Mouse (Mus musculus) spleen, postnatal 14 days (tissue): ENCODE data around the gene Hmgcl.

ENCODE experiments used
- DNase-seq, 2 experiments: peaks; one replicate each; pipeline ENCODE4 v3.0.0; 2021 to 2022; ENCODE audit warnings: low spot score in 2 of 2

The Hmgcl gene

GRCm38 (mm10) chr4:135926861-135927260 lies 19.4 kb upstream of the Hmgcl start:
- DNase-seq, result no peak

GRCm38 (mm10) chr4:135928376-135928775 lies 17.9 kb upstream of the Hmgcl start:
- DNase-seq, result no peak

GRCm38 (mm10) chr4:135929405-135929804 lies 16.8 kb upstream of the Hmgcl start:
- DNase-seq, result no peak

- no peak for DNase-seq
These were observed 16.4 kb upstream of the Hmgcl start for GRCm38 (mm10) chr4:135929828-135930227.

GRCm38 (mm10) chr4:135930239-135930638 lies 16.0 kb upstream of the Hmgcl start:
- DNase-seq, result no peak

GRCm38 (mm10) chr4:135931832-135932231 lies 14.4 kb upstream of the Hmgcl start:
- no peak for DNase-seq

GRCm38 (mm10) chr4:135934708-135935500 lies 11.3 kb upstream of the Hmgcl start:
- no peak for DNase-seq

- no peak for DNase-seq
These were observed 10.7 kb upstream of the Hmgcl start for GRCm38 (mm10) chr4:135935502-135935901.

GRCm38 (mm10) chr4:135938858-135939257 lies 7.4 kb upstream of the Hmgcl start:
- no peak for DNase-seq

GRCm38 (mm10) chr4:135941026-135941425 lies 5.2 kb upstream of the Hmgcl start:
- peak in 1 of 2 experiments; percentile 37 for DNase-seq

- no peak for DNase-seq
These were observed 4.1 kb upstream of the Hmgcl start for GRCm38 (mm10) chr4:135942193-135942592.

- DNase-seq, result no peak
These were observed 2.9 kb upstream of the Hmgcl start for GRCm38 (mm10) chr4:135943389-135943788.

GRCm38 (mm10) chr4:135945706-135946105 lies 542 bp upstream of the Hmgcl start:
- DNase-seq, result no peak

- no peak for DNase-seq
These were observed 532 bp downstream of the Hmgcl start for GRCm38 (mm10) chr4:135946659-135947301.

- no peak for DNase-seq
These were observed 1.9 kb downstream of the Hmgcl start for GRCm38 (mm10) chr4:135948142-135948541.

- DNase-seq, result no peak
These were observed 3.2 kb downstream of the Hmgcl start for GRCm38 (mm10) chr4:135949475-135949874.

- DNase-seq, result no peak
These were observed 3.7 kb downstream of the Hmgcl start for GRCm38 (mm10) chr4:135949911-135950310.

GRCm38 (mm10) chr4:135950365-135950764 lies 4.1 kb downstream of the Hmgcl start:
- DNase-seq, result no peak

GRCm38 (mm10) chr4:135951505-135951904 lies 5.3 kb downstream of the Hmgcl start:
- no peak for DNase-seq

- no peak for DNase-seq
These were observed 6.9 kb downstream of the Hmgcl start for GRCm38 (mm10) chr4:135953179-135953578.

GRCm38 (mm10) chr4:135954241-135954640 lies 8.0 kb downstream of the Hmgcl start:
- peak; percentile 61 to 83 for DNase-seq

- DNase-seq, result no peak
These were observed 9.6 kb downstream of the Hmgcl start for GRCm38 (mm10) chr4:135955886-135956285.

GRCm38 (mm10) chr4:135958354-135958753 lies 12.1 kb downstream of the Hmgcl start:
- no peak for DNase-seq
